Mouse (Mus musculus) spleen, adult 2 months (tissue): ENCODE measurements around the gene Xrcc3.

Experiments
- CTCF ChIP-seq: fragments of 200-500 bp; IDR thresholded peaks from 2 replicates; pipeline ENCODE4 v1.5.1; 2011; ENCODE audit warnings: mild to moderate bottlenecking, inconsistent platforms; ENCODE audit not compliant: insufficient read depth, insufficient read length, insufficient replicate concordance; ENCODE audit errors: extremely low read depth
- POLR2A ChIP-seq: fragments of 200-500 bp; IDR thresholded peaks from 2 replicates; pipeline ENCODE4 v1.6.1; 2011; ENCODE audit warnings: low read depth, low read length, inconsistent platforms

DNA sequence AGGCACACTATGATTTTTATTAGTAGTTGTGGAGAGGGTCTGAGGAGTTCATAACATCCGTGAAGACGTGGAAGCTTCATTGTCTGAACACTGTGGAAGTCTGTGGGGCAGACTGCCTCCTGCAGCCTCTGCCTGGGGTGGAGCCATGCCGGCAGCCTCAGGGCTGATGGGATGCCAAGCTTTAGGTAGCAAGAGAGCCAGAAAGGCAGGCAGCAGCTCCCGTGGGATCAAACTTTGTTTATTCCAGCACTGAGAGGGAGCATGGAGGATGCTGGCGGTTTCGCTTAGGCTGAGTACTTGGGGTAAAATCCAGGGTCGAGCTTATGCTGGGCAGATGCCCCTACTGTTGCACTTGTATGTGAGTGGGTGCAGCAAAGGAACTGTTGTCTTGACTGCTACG lies 16.4 kb downstream of the Xrcc3 start:
- TF ChIP-seq POLR2A (no peak), CTCF (no peak)
